Mouse (Mus musculus) left cerebral cortex, postnatal 10 days (tissue): ENCODE measurements around the gene Mcm2. TPM values are rescaled to one million over a fixed set of nuclear protein-coding genes. Genes with fewer than 3 reads are reported as not detected.
A peak's percentile ranks its signal among the peaks of the same experiment; 100 is the strongest.

ENCODE experiments used
- DNase-seq, 2 experiments: peaks; one replicate each; pipeline ENCODE4 v3.0.0; 2021 to 2022; ENCODE audit warnings: low spot score in 2 of 2, mixed read lengths in 1 of 2; ENCODE audit errors: extremely low spot score in 1 of 2
- intact Hi-C: fragments of 180-260 bp; cut with DNase I; formaldehyde crosslinking; loops from one replicate; pipeline ENCODE4 v1.15.1; 2025
- total RNA-seq, 2 experiments: library from RNA; stranded (reverse); gene quantifications; 2 replicates each; pipeline ENCODE4 v1.2.3; 2021

The Mcm2 gene
- 1 to 10 TPM; 6.1 to 6.5 TPM for total RNA-seq

- DNase-seq: peak; percentile 92 to 96
- intact Hi-C loops: no loop called here
Measured at GRCm38 (mm10) chr6:88898534-88899048, at the start of gene Mcm2. TSS of gene Mcm2 (minus strand) at chr6:88898780.

- intact Hi-C loops: no loop called here
Measured at GRCm38 (mm10) chr6:88947771-88948170, 49.2 kb upstream of the Mcm2 start.

GRCm38 (mm10) chr6:88946442-88946841, 47.9 kb upstream of the Mcm2 start:
- intact Hi-C loops: no loop called here
- DNase-seq: no peak

More at GRCm38 (mm10) chr6:88947771-88948170, 49.2 kb upstream of the Mcm2 start:
- DNase-seq: no peak

GRCm38 (mm10) chr6:88943666-88944065, 45.1 kb upstream of the Mcm2 start:
- no peak for DNase-seq
- intact Hi-C loops: no loop called here

- peak; percentile 80 to 83 for DNase-seq
- intact Hi-C loops: no loop called here
Measured at GRCm38 (mm10) chr6:88942595-88942994, 44.0 kb upstream of the Mcm2 start.

GRCm38 (mm10) chr6:88941628-88942027, 43.0 kb upstream of the Mcm2 start:
- intact Hi-C loops: no loop called here
- no peak for DNase-seq

GRCm38 (mm10) chr6:88940090-88940916, 41.7 kb upstream of the Mcm2 start:
- intact Hi-C loops: no loop called here
- DNase-seq: no peak

- no peak for DNase-seq
- intact Hi-C loops: loop anchor here (5.0 to 10.0 kb wide), 3 partner anchors 38 to 525 kb away; no protein-coding TSS in a partner anchor
Measured at GRCm38 (mm10) chr6:88939281-88940089, 40.9 kb upstream of the Mcm2 start.

- DNase-seq: no peak
- intact Hi-C loops: loop anchor here (5.0 to 10.0 kb wide), 3 partner anchors 39 to 526 kb away; no protein-coding TSS in a partner anchor
Measured at GRCm38 (mm10) chr6:88938664-88939055, 40.1 kb upstream of the Mcm2 start.

- intact Hi-C loops: loop anchor here (5.0 to 10.0 kb wide), 3 partner anchors 39 to 527 kb away; no protein-coding TSS in a partner anchor
- no peak for DNase-seq
Measured at GRCm38 (mm10) chr6:88937971-88938663, 39.5 kb upstream of the Mcm2 start.

GRCm38 (mm10) chr6:88937214-88937549, 38.6 kb upstream of the Mcm2 start:
- DNase-seq: peak in 1 of 2 experiments; percentile 36
- intact Hi-C loops: loop anchor here (5.0 to 10.0 kb wide), 3 partner anchors 40 to 528 kb away; no protein-coding TSS in a partner anchor

- intact Hi-C loops: loop anchor here (5.0 to 10.0 kb wide), 3 partner anchors 41 to 528 kb away; no protein-coding TSS in a partner anchor
- no peak for DNase-seq
Measured at GRCm38 (mm10) chr6:88936342-88937213, 38.0 kb upstream of the Mcm2 start.

- no peak for DNase-seq
- intact Hi-C loops: loop anchor here (5.0 to 10.0 kb wide), 3 partner anchors 41 to 529 kb away; no protein-coding TSS in a partner anchor
Measured at GRCm38 (mm10) chr6:88935735-88936276, 37.2 kb upstream of the Mcm2 start.

GRCm38 (mm10) chr6:88934816-88935215, 36.2 kb upstream of the Mcm2 start:
- peak in 1 of 2 experiments; percentile 60 for DNase-seq
- intact Hi-C loops: loop anchor here (5.0 to 10.0 kb wide), 6 partner anchors 42 to 697 kb away; partner anchors contain the start of gene Plxna1

GRCm38 (mm10) chr6:88934132-88934531, 35.6 kb upstream of the Mcm2 start:
- intact Hi-C loops: loop anchor here (5.0 to 10.0 kb wide), 5 partner anchors 101 to 698 kb away; partner anchors contain the start of gene Plxna1
- no peak for DNase-seq

GRCm38 (mm10) chr6:88931449-88931848, 32.9 kb upstream of the Mcm2 start:
- intact Hi-C loops: loop anchor here (5.0 to 10.0 kb wide), 5 partner anchors 103 to 701 kb away; partner anchors contain the start of gene Plxna1

GRCm38 (mm10) chr6:88930049-88930448, 31.5 kb upstream of the Mcm2 start:
- DNase-seq: peak in 1 of 2 experiments; percentile 57
- intact Hi-C loops: loop anchor here (5.0 to 10.0 kb wide), 5 partner anchors 105 to 702 kb away; partner anchors contain the start of gene Plxna1

More at GRCm38 (mm10) chr6:88931449-88931848, 32.9 kb upstream of the Mcm2 start:
- DNase-seq: no peak
